Mouse (Mus musculus): ENCODE data around the gene H2afz.

- TF ChIP-seq GATA1 (IDR thresholded peaks at IDR 0.05; ENCODE audit: borderline replicate concordance, low read length) (no peak), FLI1 (IDR thresholded peaks at IDR 0.05; ENCODE audit: low read length) (no peak)
These were observed 2.8 kb downstream of the H2afz start for GRCm38 (mm10) chr3:137867133-137867436.
